10 mouse cellular contexts compared by ENCODE assay signal in the genomic region with DNA sequence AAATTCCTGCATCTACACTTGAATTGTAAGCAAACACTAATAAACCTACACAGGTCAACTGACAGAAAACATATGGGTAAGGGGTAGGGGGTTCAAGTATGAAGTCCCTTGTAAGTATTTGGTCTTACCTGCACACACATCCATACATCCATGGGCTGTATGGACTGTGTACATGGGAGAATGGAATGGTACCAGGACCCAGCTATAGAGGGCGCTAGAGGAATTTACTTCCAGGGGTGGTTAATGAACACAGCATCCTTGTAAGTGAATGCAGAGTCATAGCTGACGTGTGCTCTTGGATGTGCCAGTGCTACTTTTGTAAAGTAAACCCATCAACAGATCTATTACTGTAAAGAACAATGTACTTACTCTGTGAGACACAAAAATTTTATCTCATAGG.
A peak's percentile ranks its signal among the peaks of the same experiment; 100 is the strongest.
DNase-seq lines count a peak whose midpoint lies in the region; ATAC-seq and TF ChIP-seq lines count a peak whose summit lies in the region.
"Had no signal": no experiment of that assay in that cellular context is flagged by ENCODE, and none has a peak within 500 bp of the region (broad histone marks: within the 10 kb centered on the region; RNA-seq: fewer than 3 reads in every experiment).

No protein-coding gene starts in this region.

- H3K4me1 ChIP-seq in liver, embryonic 14.5 days (replicated peaks; ENCODE audit: control insufficient read depth in 2 of 2, insufficient read depth in 2 of 2, low read length in 1 of 2), result no peaks in the 10 kb centered on the region
- no peaks in the 10 kb centered on the region for H3K4me1 ChIP-seq in liver, embryonic 11.5 days (replicated peaks; ENCODE audit: control insufficient read depth, insufficient read depth, low read length)
- H3K4me1 ChIP-seq: liver, embryonic 15.5 days had no signal

- H3K36me3 ChIP-seq in liver, embryonic 14.5 days (replicated peaks; ENCODE audit: control insufficient read depth, insufficient read depth, low read depth), result no peaks in the 10 kb centered on the region
- no peaks in the 10 kb centered on the region for H3K36me3 ChIP-seq in liver, embryonic 11.5 days (ENCODE audit: control insufficient read depth, insufficient read depth, low read length)
- no peaks in the 10 kb centered on the region for H3K36me3 ChIP-seq in splenic B cell, adult 2 months (ENCODE audit: control insufficient read depth, insufficient read depth, low read length, poor library complexity, severe bottlenecking)
- H3K36me3 ChIP-seq: G1E; liver, embryonic 15.5 days had no signal

- no peak for TF ChIP-seq EP300 in liver, embryonic 14.5 days (IDR thresholded peaks at IDR 0.05; ENCODE audit: low read depth)

- no peak overlapping the region for H3K4me3 ChIP-seq in liver, embryonic 14.5 days (ENCODE audit: insufficient read depth in 1 of 2, low read depth in 2 of 2, low read length in 2 of 2)
- no peak overlapping the region for H3K4me3 ChIP-seq in liver, embryonic 11.5 days (ENCODE audit: low read depth, low read length)
- H3K4me3 ChIP-seq: liver, embryonic 15.5 days had no signal

- H3K9me3 ChIP-seq in liver, embryonic 14.5 days (ENCODE audit: control insufficient read depth, low read length), result no peaks in the 10 kb centered on the region
- H3K9me3 ChIP-seq in liver, embryonic 11.5 days (ENCODE audit: control insufficient read depth, low read length), result no peaks in the 10 kb centered on the region
- H3K9me3 ChIP-seq: liver, embryonic 15.5 days had no signal

- TF ChIP-seq CTCF in liver, embryonic 14.5 days (IDR thresholded peaks at IDR 0.05; ENCODE audit: low read depth), result peak; percentile 36

- no peak overlapping the region for H3K9ac ChIP-seq in liver, embryonic 14.5 days (replicated peaks)
- H3K9ac ChIP-seq in liver, embryonic 11.5 days (ENCODE audit: low read depth, low read length), result no peak overlapping the region
- H3K9ac ChIP-seq: liver, embryonic 15.5 days had no signal

- peak; percentile 26 to 35 for DNase-seq in cerebellum, postnatal 14 days
- DNase-seq in cerebellum, adult 9-11 months, result no peak
- no peak for DNase-seq in liver, embryonic 14.5 days (ENCODE audit: low read depth in 3 of 3, low spot score in 3 of 3)
- no peak for DNase-seq in liver, embryonic 11.5 days (ENCODE audit: low spot score)
- peak; percentile 9 for DNase-seq in embryo, embryonic 11.5 days (ENCODE audit: low read depth, low spot score)
- peak; percentile 22 for DNase-seq in layer of hippocampus, adult 9-11 months
- peak; percentile 57 for DNase-seq in splenic B cell, adult 2 months (ENCODE audit: low read depth, low spot score)
- no peak for DNase-seq in yolk sac, embryonic 10.5 days (ENCODE audit: low spot score)

- ATAC-seq in liver, embryonic 14.5 days (ENCODE audit: insufficient read depth), result no peak
- no peak for ATAC-seq in liver, embryonic 11.5 days (replicated peaks; ENCODE audit: low FRiP score)

- no peak overlapping the region for H3K27ac ChIP-seq in liver, embryonic 14.5 days
- H3K27ac ChIP-seq in liver, embryonic 11.5 days (ENCODE audit: low read depth, low read length), result no peak overlapping the region
- H3K27ac ChIP-seq: liver, embryonic 15.5 days had no signal

- 19% methylated on average over 2 of the region's 2 CpGs for WGBS in liver, embryonic 14.5 days (ENCODE audit: insufficient replicate concordance)
- WGBS in liver, embryonic 11.5 days, result 27% methylated on average over 2 of the region's 2 CpGs

- no peaks in the 10 kb centered on the region for H3K27me3 ChIP-seq in liver, embryonic 14.5 days (ENCODE audit: control insufficient read depth, insufficient read depth, low read length)
- H3K27me3 ChIP-seq in liver, embryonic 11.5 days (replicated peaks; ENCODE audit: control insufficient read depth, insufficient read depth, low read length), result no peaks in the 10 kb centered on the region
- no peaks in the 10 kb centered on the region for H3K27me3 ChIP-seq in splenic B cell, adult 2 months (ENCODE audit: control insufficient read depth, insufficient read depth, low read length, poor library complexity, severe bottlenecking)
- H3K27me3 ChIP-seq: liver, embryonic 15.5 days had no signal

- no peak overlapping the region for H3K4me2 ChIP-seq in liver, embryonic 14.5 days (ENCODE audit: low read depth)
- H3K4me2 ChIP-seq in liver, embryonic 11.5 days, result no peak overlapping the region
- H3K4me2 ChIP-seq: liver, embryonic 15.5 days had no signal

Comparison
In these comparisons a context has a peak if more than half of its experiments do, and no peak if none do; other contexts are left out.
1. DNase-seq: peak in cerebellum, postnatal 14 days (2 of 2), embryo, embryonic 11.5 days (single experiment), layer of hippocampus, adult 9-11 months (single experiment) and splenic B cell, adult 2 months (single experiment); none in cerebellum, adult 9-11 months (single experiment), liver, embryonic 14.5 days (0 of 3), liver, embryonic 11.5 days (single experiment) and yolk sac, embryonic 10.5 days (single experiment).